Mouse (Mus musculus) c-Kit-positive CD71-negative TER-119-negative erythroid progenitor cells, embryonic 14.5 days (primary cell): ENCODE data around the gene Faf1.
"Not testable (repeated sequence)": the region's sequence is repeated elsewhere in the genome, so short reads cannot be mapped to it uniquely, and the experiment has no call there.

ENCODE experiments used
- DNase-seq: peaks from one replicate; pipeline ENCODE4 v3.0.0-alpha.2; 2013; ENCODE audit warnings: low read depth

Faf1 gene

GRCm38 (mm10) chr4:109665982-109666460 is 10.4 kb upstream of the Faf1 start:
- DNase-seq: no peak

- DNase-seq: peak; percentile 66
Observed at GRCm38 (mm10) chr4:109666461-109667269, 9.7 kb upstream of the Faf1 start, which contains the start of gene Cdkn2c. Gene Cdkn2c, minus strand, starts transcription at chr4:109667189.

- DNase-seq: no peak
Observed at GRCm38 (mm10) chr4:109667518-109667917, 8.9 kb upstream of the Faf1 start.

- DNase-seq: no peak
Observed at GRCm38 (mm10) chr4:109670213-109670612, 6.2 kb upstream of the Faf1 start.

GRCm38 (mm10) chr4:109671941-109672340 is 4.4 kb upstream of the Faf1 start:
- DNase-seq: no peak

GRCm38 (mm10) chr4:109674097-109674496 is 2.3 kb upstream of the Faf1 start:
- DNase-seq: no peak

- no peak for DNase-seq
Observed at GRCm38 (mm10) chr4:109677221-109677620, 833 bp downstream of the Faf1 start.

GRCm38 (mm10) chr4:109683561-109683960 is 7.2 kb downstream of the Faf1 start:
- DNase-seq: no peak

- no peak for DNase-seq
Observed at GRCm38 (mm10) chr4:109692674-109693073, 16.3 kb downstream of the Faf1 start.

GRCm38 (mm10) chr4:109700727-109701126 is 24.3 kb downstream of the Faf1 start:
- DNase-seq: not testable (repeated sequence)

GRCm38 (mm10) chr4:109703568-109703967 is 27.2 kb downstream of the Faf1 start:
- DNase-seq: peak; percentile 33

- DNase-seq: no peak
Observed at GRCm38 (mm10) chr4:109705349-109705748, 29.0 kb downstream of the Faf1 start.

GRCm38 (mm10) chr4:109719281-109719680 is 42.9 kb downstream of the Faf1 start:
- DNase-seq: no peak

GRCm38 (mm10) chr4:109729281-109729680 is 52.9 kb downstream of the Faf1 start:
- peak; percentile 38 for DNase-seq

- no peak for DNase-seq
Observed at GRCm38 (mm10) chr4:109735754-109736153, 59.4 kb downstream of the Faf1 start.

GRCm38 (mm10) chr4:109743984-109744383 is 67.6 kb downstream of the Faf1 start:
- DNase-seq: no peak

- peak; percentile 30 for DNase-seq
Observed at GRCm38 (mm10) chr4:109759031-109759430, 82.6 kb downstream of the Faf1 start.

- DNase-seq: no peak
Observed at GRCm38 (mm10) chr4:109759901-109760300, 83.5 kb downstream of the Faf1 start.

- DNase-seq: no peak
Observed at GRCm38 (mm10) chr4:109760501-109760900, 84.1 kb downstream of the Faf1 start.

- no peak for DNase-seq
Observed at GRCm38 (mm10) chr4:109762768-109763501, 86.5 kb downstream of the Faf1 start.

GRCm38 (mm10) chr4:109769071-109769470 is 92.7 kb downstream of the Faf1 start:
- DNase-seq: no peak

- no peak for DNase-seq
Observed at GRCm38 (mm10) chr4:109782577-109783114, 106.3 kb downstream of the Faf1 start.
